Mouse (Mus musculus) neural tube, embryonic 15.5 days (tissue): ENCODE results near the gene Wnt3. TPM values are rescaled to one million over a fixed set of nuclear protein-coding genes. Genes with fewer than 3 reads are reported as not detected.
"Not testable (repeated sequence)": the region's sequence is repeated elsewhere in the genome, so short reads cannot be mapped to it uniquely, and the experiment has no call there.

Experiments used
- ATAC-seq: fragments of 200-750 bp; cut with Nextera tagmentation; 2 replicates; pipeline ENCODE4 v1.8.0; 2017; ENCODE audit warnings: mild to moderate bottlenecking, moderate TSS enrichment, moderate library complexity; ENCODE audit not compliant: low FRiP score
- H3K27ac ChIP-seq: fragments of 300-500 bp; sonication (generic); replicated peaks from 2 replicates; pipeline ENCODE4 v1.5.1; 2015; ENCODE audit warnings: mild to moderate bottlenecking, inconsistent platforms
- H3K27me3 ChIP-seq: fragments of 300-500 bp; sonication (generic); replicated peaks from 2 replicates; pipeline ENCODE4 v1.6.1; 2015; ENCODE audit warnings: inconsistent platforms
- H3K36me3 ChIP-seq: fragments of 300-500 bp; sonication (generic); 2 replicates; pipeline ENCODE4 v1.6.1; 2015; ENCODE audit warnings: inconsistent platforms
- H3K4me1 ChIP-seq: fragments of 300-500 bp; sonication (generic); 2 replicates; pipeline ENCODE4 v1.6.1; 2015; ENCODE audit warnings: inconsistent platforms
- H3K4me2 ChIP-seq: fragments of 300-500 bp; sonication (generic); 2 replicates; pipeline ENCODE4 v1.6.1; 2015; ENCODE audit warnings: inconsistent platforms, mild to moderate bottlenecking, moderate library complexity
- H3K4me3 ChIP-seq: fragments of 300-500 bp; sonication (generic); replicated peaks from 2 replicates; pipeline ENCODE4 v1.5.1; 2015; ENCODE audit warnings: mild to moderate bottlenecking, inconsistent platforms
- H3K9ac ChIP-seq: fragments of 300-500 bp; sonication (generic); replicated peaks from 2 replicates; pipeline ENCODE4 v1.6.1; 2015; ENCODE audit warnings: mild to moderate bottlenecking, inconsistent platforms
- H3K9me3 ChIP-seq: fragments of 300-500 bp; sonication (generic); replicated peaks from 2 replicates; pipeline ENCODE4 v1.6.1; 2016; ENCODE audit warnings: inconsistent platforms
- WGBS: fragments of 180-500 bp; shearing (Covaris S2); methylation state at CpG from one replicate; pipeline ENCODE4 v1.1.7; 2015; ENCODE audit warnings: mixed read lengths; 5-methylcytosine and 5-hydroxymethylcytosine counted together
- polyA plus RNA-seq: library from polyadenylated mRNA; unstranded; fragments of >200 nt; fragmentation: Nextera tagmentation; extraction: Ambion mirVana; gene quantifications from 2 replicates; pipeline ENCODE4 v1.2.1, GENCODE M21; 2015

The Wnt3 gene
- polyA plus RNA-seq, 1 experiment from 2014 or later: 9.0 TPM

GRCm38 (mm10) chr11:103750612-103751011, 23.3 kb upstream of the Wnt3 start:
- no peak for ATAC-seq
- Histone ChIP-seq H3K4me3 (no peak overlapping the region), H3K4me1 (peaks cover 19% of the 10 kb centered on the region), H3K27me3 (peaks cover 75% of the 10 kb centered on the region), H3K9ac (no peak overlapping the region), H3K27ac (no peak overlapping the region), H3K36me3 (no peaks in the 10 kb centered on the region), H3K4me2 (no peak overlapping the region), H3K9me3 (no peaks in the 10 kb centered on the region)
- 56% methylated on average over 3 of the region's 3 CpGs for WGBS

- WGBS: 55% methylated on average over 11 of the region's 11 CpGs
Measured at GRCm38 (mm10) chr11:103758054-103758453, 15.9 kb upstream of the Wnt3 start.

GRCm38 (mm10) chr11:103758706-103759105, 15.2 kb upstream of the Wnt3 start:
- ATAC-seq: no peak
- Histone ChIP-seq H3K36me3 (no peaks in the 10 kb centered on the region), H3K4me3 (no peak overlapping the region), H3K27me3 (peaks cover 12% of the 10 kb centered on the region; the same call in 1 of the 2 replicates), H3K9ac (no peak overlapping the region), H3K4me1 (no peaks in the 10 kb centered on the region), H3K4me2 (no peak overlapping the region), H3K27ac (no peak overlapping the region), H3K9me3 (no peaks in the 10 kb centered on the region)
- 14% methylated on average over 6 of the region's 6 CpGs for WGBS

More at GRCm38 (mm10) chr11:103758054-103758453, 15.9 kb upstream of the Wnt3 start:
- Histone ChIP-seq H3K4me2 (no peak overlapping the region), H3K9ac (no peak overlapping the region), H3K36me3 (no peaks in the 10 kb centered on the region), H3K4me1 (no peaks in the 10 kb centered on the region), H3K27ac (no peak overlapping the region), H3K9me3 (no peaks in the 10 kb centered on the region), H3K4me3 (no peak overlapping the region), H3K27me3 (peaks cover 18% of the 10 kb centered on the region; the same call in 1 of the 2 replicates)
- no peak for ATAC-seq

- ATAC-seq: no peak
- H3K4me3 ChIP-seq: no peak overlapping the region
Measured at GRCm38 (mm10) chr11:103760101-103760500, 13.8 kb upstream of the Wnt3 start.

GRCm38 (mm10) chr11:103760891-103761290, 13.1 kb upstream of the Wnt3 start:
- not testable (repeated sequence) for H3K27ac ChIP-seq, H3K27me3 ChIP-seq, ATAC-seq, H3K36me3 ChIP-seq, H3K9ac ChIP-seq, H3K9me3 ChIP-seq, H3K4me2 ChIP-seq, H3K4me3 ChIP-seq
- peaks cover 11% of the 10 kb centered on the region for H3K4me1 ChIP-seq
- WGBS: 91% methylated on average over 5 of the region's 5 CpGs

More at GRCm38 (mm10) chr11:103760101-103760500, 13.8 kb upstream of the Wnt3 start:
- no peak overlapping the region for H3K9ac ChIP-seq
- no peaks in the 10 kb centered on the region for H3K9me3 ChIP-seq
- H3K4me1 ChIP-seq: peaks cover 4% of the 10 kb centered on the region; the same call in 1 of the 2 replicates
- no peaks in the 10 kb centered on the region for H3K36me3 ChIP-seq
- H3K27ac ChIP-seq: no peak overlapping the region
- H3K4me2 ChIP-seq: no peak overlapping the region
- 61% methylated on average over 7 of the region's 7 CpGs for WGBS
- H3K27me3 ChIP-seq: peaks cover 9% of the 10 kb centered on the region; the same call in 1 of the 2 replicates

GRCm38 (mm10) chr11:103763410-103764163, 10.4 kb upstream of the Wnt3 start:
- no peak for ATAC-seq
- no peak overlapping the region for H3K4me2 ChIP-seq
- 23% methylated on average over 10 of the region's 10 CpGs for WGBS
- H3K4me3 ChIP-seq: no peak overlapping the region
- H3K9me3 ChIP-seq: no peaks in the 10 kb centered on the region
- no peaks in the 10 kb centered on the region for H3K36me3 ChIP-seq
- H3K9ac ChIP-seq: no peak overlapping the region
- H3K4me1 ChIP-seq: peaks cover 11% of the 10 kb centered on the region
- no peak overlapping the region for H3K27ac ChIP-seq
- H3K27me3 ChIP-seq: peaks cover 21% of the 10 kb centered on the region; the same call in 1 of the 2 replicates

- Histone ChIP-seq H3K9me3 (no peaks in the 10 kb centered on the region), H3K9ac (no peak overlapping the region), H3K4me2 (no peak overlapping the region), H3K27me3 (peaks cover 19% of the 10 kb centered on the region; the same call in 1 of the 2 replicates), H3K4me1 (peaks cover 11% of the 10 kb centered on the region), H3K27ac (no peak overlapping the region), H3K4me3 (no peak overlapping the region), H3K36me3 (no peaks in the 10 kb centered on the region)
- no peak for ATAC-seq
- WGBS: 31% methylated on average over 6 of the region's 6 CpGs
Measured at GRCm38 (mm10) chr11:103764601-103765000, 9.3 kb upstream of the Wnt3 start.

GRCm38 (mm10) chr11:103765556-103766011, 8.4 kb upstream of the Wnt3 start:
- 5% methylated on average over 6 of the region's 6 CpGs for WGBS
- Histone ChIP-seq H3K36me3 (no peaks in the 10 kb centered on the region), H3K4me1 (peaks cover 11% of the 10 kb centered on the region), H3K4me3 (no peak overlapping the region), H3K9ac (no peak overlapping the region), H3K27ac (no peak overlapping the region), H3K4me2 (0 out of 2 replicates have a peak overlapping the region, but pooled peaks have one; percentile 17), H3K9me3 (no peaks in the 10 kb centered on the region), H3K27me3 (peaks cover 29% of the 10 kb centered on the region)
- no peak for ATAC-seq

GRCm38 (mm10) chr11:103771160-103771817, 2.7 kb upstream of the Wnt3 start:
- H3K27me3 ChIP-seq: peaks cover 80% of the 10 kb centered on the region
- H3K4me2 ChIP-seq: peak overlapping the region; percentile 83
- no peaks in the 10 kb centered on the region for H3K9me3 ChIP-seq
- H3K4me3 ChIP-seq: 0 out of 2 replicates have a peak overlapping the region, but pooled peaks have one; percentile 6
- H3K27ac ChIP-seq: no peak overlapping the region
- 2% methylated on average over 19 of the region's 19 CpGs for WGBS
- no peaks in the 10 kb centered on the region for H3K36me3 ChIP-seq
- H3K4me1 ChIP-seq: peaks cover 40% of the 10 kb centered on the region
- no peak for ATAC-seq
- H3K9ac ChIP-seq: no peak overlapping the region

GRCm38 (mm10) chr11:103772505-103773386, 1.2 kb upstream of the Wnt3 start:
- Histone ChIP-seq H3K27me3 (peaks cover 85% of the 10 kb centered on the region), H3K27ac (no peak overlapping the region), H3K4me1 (peaks cover 40% of the 10 kb centered on the region), H3K4me2 (peak overlapping the region; percentile 83), H3K36me3 (no peaks in the 10 kb centered on the region), H3K9me3 (no peaks in the 10 kb centered on the region), H3K9ac (peak overlapping the region; percentile 51), H3K4me3 (peak overlapping the region; percentile 43)
- ATAC-seq: no peak
- WGBS: 3% methylated on average over 23 of the region's 23 CpGs

GRCm38 (mm10) chr11:103774228-103774530, 229 bp downstream of the Wnt3 start:
- ATAC-seq: no peak
- Histone ChIP-seq H3K27ac (no peak overlapping the region), H3K27me3 (peaks cover 75% of the 10 kb centered on the region), H3K9me3 (no peaks in the 10 kb centered on the region), H3K36me3 (no peaks in the 10 kb centered on the region), H3K9ac (peak overlapping the region; percentile 43), H3K4me3 (peak overlapping the region; percentile 43), H3K4me2 (peak overlapping the region; percentile 83), H3K4me1 (peaks cover 40% of the 10 kb centered on the region)
- WGBS: under 1% methylated on average over 19 of the region's 19 CpGs
